Mouse (Mus musculus): ENCODE results near the gene Ccna1. TPM values are rescaled to one million over a fixed set of nuclear protein-coding genes. Genes with fewer than 3 reads are reported as not detected.

The Ccna1 gene
- polyA plus RNA-seq (2011; ENCODE audit: insufficient read depth, insufficient read length, low replicate concordance, missing spikeins): not detected in 2 replicates

DNA sequence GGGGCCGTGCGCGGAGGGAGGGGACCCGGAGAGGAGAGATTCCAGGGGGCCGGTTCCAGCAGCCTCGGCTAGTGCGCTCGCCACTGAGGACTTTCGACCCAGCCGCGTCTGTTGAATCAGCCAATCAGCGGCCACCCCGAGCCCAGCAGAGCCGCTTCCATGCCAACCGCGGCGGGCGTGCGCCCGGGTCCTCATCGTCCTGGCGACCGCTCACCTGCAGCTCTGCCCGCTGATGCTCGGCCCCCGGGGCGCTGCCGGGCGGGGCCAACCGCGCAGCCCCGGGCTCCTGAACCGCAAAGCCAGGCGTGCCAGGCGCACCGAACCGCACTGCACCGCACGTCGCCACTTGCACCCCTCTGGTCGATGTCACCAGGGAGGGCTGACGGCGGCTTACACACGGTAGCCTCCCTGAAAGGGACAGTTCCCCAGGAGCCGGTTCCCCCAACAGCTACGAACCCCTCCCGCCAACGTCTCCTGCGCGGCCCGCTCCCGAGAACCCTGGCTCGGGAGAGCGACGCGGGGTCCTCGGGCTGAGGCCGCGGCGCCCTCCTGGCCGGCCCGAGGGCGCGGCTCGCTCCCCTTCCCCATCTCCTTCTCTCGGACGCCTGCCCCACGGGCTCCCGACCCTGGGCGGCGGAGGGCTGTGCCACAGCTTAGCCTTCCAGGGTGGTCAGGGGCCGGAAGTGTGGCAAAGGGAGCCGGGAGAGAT lies at the start of gene Ccna1:
Gene Ccna1, minus strand, starts transcription at position 464 of the 709 bp plus-strand sequence.
- Histone ChIP-seq H3K4me3 (replicated peaks; ENCODE audit: control insufficient read depth, low read depth, low read length) (no peak within 1 kb of the TSS), H3K27ac (ENCODE audit: control insufficient read depth, insufficient read depth, low read depth, low read length, poor library complexity) (no peak within 1 kb of the TSS), H3K4me1 (ENCODE audit: control insufficient read depth, insufficient read depth, low read length) (no peaks in the 10 kb centered on the region)
- TF ChIP-seq POLR2A (IDR thresholded peaks at IDR 0.05; ENCODE audit: borderline replicate concordance, control insufficient read depth, low read depth, low read length) (no peak), CTCF (IDR thresholded peaks at IDR 0.05; ENCODE audit: control insufficient read depth, insufficient read depth, low read length) (no peak)
- 1% methylated on average over 73 of the region's 73 CpGs for WGBS

DNA sequence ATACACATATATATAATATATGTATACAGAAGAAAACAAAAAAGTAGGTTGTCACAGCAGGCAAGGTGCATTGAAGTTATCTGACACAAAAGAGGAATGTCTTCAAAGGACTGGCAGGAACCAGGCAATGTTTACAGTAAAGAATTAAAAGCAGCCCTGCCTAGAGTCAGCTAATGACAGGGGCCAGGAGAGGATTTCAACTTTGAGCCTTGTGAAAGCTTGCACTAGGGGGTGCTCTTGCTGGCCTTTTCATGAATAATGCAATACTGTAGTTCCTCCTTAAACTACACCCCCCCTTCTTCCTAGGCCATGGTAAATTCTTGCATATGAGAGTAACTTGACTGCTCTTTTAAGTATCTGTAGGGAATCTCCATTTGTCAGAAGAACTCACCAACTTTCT lies 45.8 kb upstream of the Ccna1 start:
- Histone ChIP-seq H3K4me1 (ENCODE audit: control insufficient read depth, insufficient read depth, low read length) (no peaks in the 10 kb centered on the region), H3K4me3 (replicated peaks; ENCODE audit: control insufficient read depth, low read depth, low read length) (no peak overlapping the region), H3K27ac (ENCODE audit: control insufficient read depth, insufficient read depth, low read depth, low read length, poor library complexity) (no peak overlapping the region)
- TF ChIP-seq POLR2A (IDR thresholded peaks at IDR 0.05; ENCODE audit: borderline replicate concordance, control insufficient read depth, low read depth, low read length) (no peak), CTCF (IDR thresholded peaks at IDR 0.05; ENCODE audit: control insufficient read depth, insufficient read depth, low read length) (no peak)

DNA sequence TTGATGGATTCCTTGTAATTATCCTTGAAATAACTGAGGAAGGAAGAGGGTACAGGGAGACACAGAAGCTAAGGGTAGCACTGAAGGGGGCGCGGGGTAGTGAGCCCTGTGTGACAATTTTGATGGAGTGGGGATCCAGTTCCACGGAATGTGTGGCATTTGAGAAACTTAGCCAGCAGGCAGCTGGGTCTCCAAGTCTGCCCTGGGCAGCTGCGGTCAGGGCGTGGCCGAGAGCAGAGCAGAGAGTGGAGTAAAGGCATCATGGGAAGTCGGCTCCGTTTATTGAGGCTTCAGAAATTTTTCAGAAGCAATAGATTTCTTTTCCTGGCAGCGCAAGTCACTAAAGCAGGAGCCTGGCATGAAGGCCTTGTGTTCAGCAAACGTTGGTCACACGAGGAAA lies 43.7 kb upstream of the Ccna1 start:
- no peak overlapping the region for H3K27ac ChIP-seq (ENCODE audit: control insufficient read depth, insufficient read depth, low read depth, low read length, poor library complexity)
- H3K4me3 ChIP-seq (replicated peaks; ENCODE audit: control insufficient read depth, low read depth, low read length): no peak overlapping the region
- no peaks in the 10 kb centered on the region for H3K4me1 ChIP-seq (ENCODE audit: control insufficient read depth, insufficient read depth, low read length)
- TF ChIP-seq CTCF (IDR thresholded peaks at IDR 0.05; ENCODE audit: control insufficient read depth, insufficient read depth, low read length) (no peak), POLR2A (IDR thresholded peaks at IDR 0.05; ENCODE audit: borderline replicate concordance, control insufficient read depth, low read depth, low read length) (no peak)
- WGBS: 89% methylated on average over 11 of the region's 11 CpGs

GRCm38 (mm10) chr3:55098014-55098413 lies 42.7 kb upstream of the Ccna1 start:
- WGBS: 79% methylated on average over 2 of the region's 2 CpGs
- TF ChIP-seq CTCF (IDR thresholded peaks at IDR 0.05; ENCODE audit: control insufficient read depth, insufficient read depth, low read length) (no peak), POLR2A (IDR thresholded peaks at IDR 0.05; ENCODE audit: borderline replicate concordance, control insufficient read depth, low read depth, low read length) (no peak)
- no peak overlapping the region for H3K4me3 ChIP-seq (replicated peaks; ENCODE audit: control insufficient read depth, low read depth, low read length)
- H3K27ac ChIP-seq (ENCODE audit: control insufficient read depth, insufficient read depth, low read depth, low read length, poor library complexity): no peak overlapping the region
- H3K4me1 ChIP-seq (ENCODE audit: control insufficient read depth, insufficient read depth, low read length): no peaks in the 10 kb centered on the region

- TF ChIP-seq POLR2A (IDR thresholded peaks at IDR 0.05; ENCODE audit: borderline replicate concordance, control insufficient read depth, low read depth, low read length): no peak
- no peak for TF ChIP-seq CTCF (IDR thresholded peaks at IDR 0.05; ENCODE audit: control insufficient read depth, insufficient read depth, low read length)
- 77% methylated on average over 2 of the region's 2 CpGs for WGBS
- H3K4me1 ChIP-seq (ENCODE audit: control insufficient read depth, insufficient read depth, low read length): no peaks in the 10 kb centered on the region
- H3K27ac ChIP-seq (ENCODE audit: control insufficient read depth, insufficient read depth, low read depth, low read length, poor library complexity): no peak overlapping the region
- no peak overlapping the region for H3K4me3 ChIP-seq (replicated peaks; ENCODE audit: control insufficient read depth, low read depth, low read length)
These were observed 41.9 kb upstream of the Ccna1 start for GRCm38 (mm10) chr3:55097186-55097585.

DNA sequence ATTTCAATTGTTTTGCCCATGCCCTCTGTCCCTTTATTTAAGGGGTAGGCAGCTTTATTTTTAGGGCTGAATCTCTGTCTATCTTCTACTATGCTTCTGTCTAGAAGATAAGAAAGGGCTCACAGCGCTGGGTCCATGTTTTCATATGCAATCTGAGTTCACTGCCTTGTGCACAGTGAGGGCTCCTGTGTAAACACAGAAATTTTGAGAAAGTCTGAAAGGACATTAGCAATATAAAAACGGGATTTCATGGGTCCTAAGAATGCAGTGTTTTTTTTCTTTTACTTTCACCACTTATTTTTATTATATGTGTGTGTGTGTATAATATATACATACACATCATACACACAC lies 41.3 kb upstream of the Ccna1 start:
- WGBS: 65% methylated on average over 2 of the region's 2 CpGs
- no peak overlapping the region for H3K4me3 ChIP-seq (replicated peaks; ENCODE audit: control insufficient read depth, low read depth, low read length)
- no peaks in the 10 kb centered on the region for H3K4me1 ChIP-seq (ENCODE audit: control insufficient read depth, insufficient read depth, low read length)
- H3K27ac ChIP-seq (ENCODE audit: control insufficient read depth, insufficient read depth, low read depth, low read length, poor library complexity): no peak overlapping the region
- TF ChIP-seq POLR2A (IDR thresholded peaks at IDR 0.05; ENCODE audit: borderline replicate concordance, control insufficient read depth, low read depth, low read length) (no peak), CTCF (IDR thresholded peaks at IDR 0.05; ENCODE audit: control insufficient read depth, insufficient read depth, low read length) (no peak)

GRCm38 (mm10) chr3:55095968-55096654 lies 40.8 kb upstream of the Ccna1 start:
- no peak for TF ChIP-seq CTCF (IDR thresholded peaks at IDR 0.05; ENCODE audit: control insufficient read depth, insufficient read depth, low read length)
- no peak for TF ChIP-seq POLR2A (IDR thresholded peaks at IDR 0.05; ENCODE audit: borderline replicate concordance, control insufficient read depth, low read depth, low read length)
- no peak overlapping the region for H3K27ac ChIP-seq (ENCODE audit: control insufficient read depth, insufficient read depth, low read depth, low read length, poor library complexity)
- H3K4me1 ChIP-seq (ENCODE audit: control insufficient read depth, insufficient read depth, low read length): no peaks in the 10 kb centered on the region
- 63% methylated on average over 8 of the region's 8 CpGs for WGBS
- H3K4me3 ChIP-seq (replicated peaks; ENCODE audit: control insufficient read depth, low read depth, low read length): no peak overlapping the region

DNA sequence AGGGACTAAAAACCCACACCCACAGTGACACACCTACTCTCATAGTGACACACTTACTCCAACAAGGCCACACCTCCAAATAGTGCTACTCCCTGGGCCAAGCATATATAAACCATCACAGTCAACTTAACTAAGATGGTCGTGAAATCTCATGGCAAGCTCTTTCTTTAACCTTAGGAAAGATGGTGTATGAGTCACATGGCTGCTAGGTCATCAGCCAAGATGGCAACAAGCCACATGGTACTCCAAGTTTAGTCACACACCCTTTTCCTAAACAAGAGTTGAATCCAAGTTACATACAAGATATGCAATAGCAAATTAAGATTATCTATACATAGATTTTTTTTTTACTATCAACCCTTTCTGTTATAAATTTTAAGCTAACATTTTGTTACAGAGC lies 37.9 kb upstream of the Ccna1 start:
- Histone ChIP-seq H3K4me1 (ENCODE audit: control insufficient read depth, insufficient read depth, low read length) (no peaks in the 10 kb centered on the region), H3K27ac (ENCODE audit: control insufficient read depth, insufficient read depth, low read depth, low read length, poor library complexity) (no peak overlapping the region), H3K4me3 (replicated peaks; ENCODE audit: control insufficient read depth, low read depth, low read length) (no peak overlapping the region)
- WGBS: 58% methylated on average over 1 of the region's 1 CpGs
- no peak for TF ChIP-seq POLR2A (IDR thresholded peaks at IDR 0.05; ENCODE audit: borderline replicate concordance, control insufficient read depth, low read depth, low read length)
- no peak for TF ChIP-seq CTCF (IDR thresholded peaks at IDR 0.05; ENCODE audit: control insufficient read depth, insufficient read depth, low read length)
